ENCODE assay signal across 10 mouse cellular contexts in genomic region chr2:166620529-166621466, GRCm38 (mm10).
DNase-seq lines count a peak whose midpoint lies in the region; ATAC-seq lines count a peak whose summit lies in the region.
"Had no signal": no experiment of that assay in that cellular context is flagged by ENCODE, and none has a peak within 500 bp of the region (broad histone marks: within the 10 kb centered on the region; RNA-seq: fewer than 3 reads in every experiment).

No protein-coding gene starts in this region.

- H3K27ac ChIP-seq in liver, embryonic 11.5 days (ENCODE audit: low read depth, low read length): no peak overlapping the region
- H3K27ac ChIP-seq: kidney, embryonic 15.5 days; limb, embryonic 15.5 days had no signal

- no peaks in the 10 kb centered on the region for H3K36me3 ChIP-seq in liver, embryonic 11.5 days (ENCODE audit: control insufficient read depth, insufficient read depth, low read length)
- H3K36me3 ChIP-seq: kidney, embryonic 15.5 days had no signal

- 46% methylated on average over 20 of the region's 20 CpGs for WGBS in liver, embryonic 11.5 days

- no peaks in the 10 kb centered on the region for H3K27me3 ChIP-seq in liver, embryonic 11.5 days (replicated peaks; ENCODE audit: control insufficient read depth, insufficient read depth, low read length)
- H3K27me3 ChIP-seq: kidney, embryonic 15.5 days; limb, embryonic 15.5 days had no signal

- no peak overlapping the region for H3K4me2 ChIP-seq in liver, embryonic 11.5 days
- H3K4me2 ChIP-seq: kidney, embryonic 15.5 days; limb, embryonic 15.5 days had no signal

- ATAC-seq in liver, embryonic 11.5 days (replicated peaks; ENCODE audit: low FRiP score): 0 out of 2 replicates have a peak, but pooled peaks have one; percentile 32
- ATAC-seq in neutrophil, adult 5-6 weeks (ENCODE audit: extremely low read depth, insufficient number of reproducible peaks, low FRiP score, poor library complexity, severe bottlenecking): peak; percentile 56

- H3K4me1 ChIP-seq in liver, embryonic 11.5 days (replicated peaks; ENCODE audit: control insufficient read depth, insufficient read depth, low read length): peaks cover 41% of the 10 kb centered on the region

- H3K9ac ChIP-seq in liver, embryonic 11.5 days (ENCODE audit: low read depth, low read length): no peak overlapping the region
- H3K9ac ChIP-seq: kidney, embryonic 15.5 days; limb, embryonic 15.5 days had no signal

- H3K9me3 ChIP-seq in liver, embryonic 11.5 days (ENCODE audit: control insufficient read depth, low read length): no peaks in the 10 kb centered on the region
- H3K9me3 ChIP-seq: kidney, embryonic 15.5 days; limb, embryonic 15.5 days had no signal

- DNase-seq in CD4-positive helper T cell, adult 2 months (ENCODE audit: low read depth, low spot score): peak; percentile 94
- DNase-seq in MEL-GATA-1-ER (ENCODE audit: extremely low read depth, low read depth): peak; percentile 88
- no peak for DNase-seq in liver, embryonic 11.5 days (ENCODE audit: low spot score)
- no peak for DNase-seq in urinary bladder, postnatal 25 days (ENCODE audit: low spot score)
- no peak for DNase-seq in yolk sac, embryonic 10.5 days (ENCODE audit: low spot score)
- no peak for DNase-seq in cerebellum, postnatal 36 days
- DNase-seq: gastrocnemius, postnatal 25 days had no signal

- no peak overlapping the region for H3K4me3 ChIP-seq in liver, embryonic 11.5 days (ENCODE audit: low read depth, low read length)
- H3K4me3 ChIP-seq: kidney, embryonic 15.5 days; limb, embryonic 15.5 days had no signal

Comparison
In these comparisons a context has a peak if more than half of its experiments do, and no peak if none do; other contexts are left out.
1. DNase-seq: peak in CD4-positive helper T cell, adult 2 months (single experiment) and MEL-GATA-1-ER (single experiment); none in liver, embryonic 11.5 days (single experiment), urinary bladder, postnatal 25 days (single experiment), yolk sac, embryonic 10.5 days (single experiment) and cerebellum, postnatal 36 days (0 of 2).